Mouse (Mus musculus) frontal cortex, adult (tissue): ENCODE measurements around the gene Pdlim5.
A peak's percentile ranks its signal among the peaks of the same experiment; 100 is the strongest.

Experiments
- ATAC-seq: cut with Nextera tagmentation; 2 replicates; pipeline ENCODE4 v1.9.2; 2017; ENCODE audit warnings: mild to moderate bottlenecking, moderate library complexity, mixed read lengths; ENCODE audit not compliant: low TSS enrichment

Gene Pdlim5

GRCm38 (mm10) chr3:142339440-142340251, 55.9 kb downstream of the Pdlim5 start:
- ATAC-seq = no peak

GRCm38 (mm10) chr3:142338058-142338457, 57.4 kb downstream of the Pdlim5 start:
- no peak for ATAC-seq

GRCm38 (mm10) chr3:142334496-142334895, 61.0 kb downstream of the Pdlim5 start:
- no peak for ATAC-seq

- no peak for ATAC-seq
Observed at GRCm38 (mm10) chr3:142333458-142333857, 62.0 kb downstream of the Pdlim5 start.

- ATAC-seq = no peak
Observed at GRCm38 (mm10) chr3:142332716-142333115, 62.8 kb downstream of the Pdlim5 start.

GRCm38 (mm10) chr3:142331872-142332554, 63.5 kb downstream of the Pdlim5 start:
- ATAC-seq = no peak

- ATAC-seq = no peak
Observed at GRCm38 (mm10) chr3:142330425-142330824, 65.1 kb downstream of the Pdlim5 start.

GRCm38 (mm10) chr3:142323592-142323991, 71.9 kb downstream of the Pdlim5 start:
- ATAC-seq = no peak

- no peak for ATAC-seq
Observed at GRCm38 (mm10) chr3:142321930-142322329, 73.6 kb downstream of the Pdlim5 start.

GRCm38 (mm10) chr3:142318147-142318546, 77.3 kb downstream of the Pdlim5 start:
- peak; percentile 95 for ATAC-seq

GRCm38 (mm10) chr3:142316138-142316740, 79.3 kb downstream of the Pdlim5 start:
- ATAC-seq = no peak

GRCm38 (mm10) chr3:142311075-142311474, 84.4 kb downstream of the Pdlim5 start:
- ATAC-seq = no peak

- peak; percentile 41; the same call in 1 of the 2 replicates for ATAC-seq
Observed at GRCm38 (mm10) chr3:142310446-142310845, 85.0 kb downstream of the Pdlim5 start.

- no peak for ATAC-seq
Observed at GRCm38 (mm10) chr3:142295287-142295676, 100.2 kb downstream of the Pdlim5 start.

GRCm38 (mm10) chr3:142294616-142295286, 100.7 kb downstream of the Pdlim5 start:
- peak; percentile 95 for ATAC-seq

GRCm38 (mm10) chr3:142293561-142293960, 101.9 kb downstream of the Pdlim5 start:
- no peak for ATAC-seq

- ATAC-seq = peak; percentile 100
Observed at GRCm38 (mm10) chr3:142282706-142283105, 112.8 kb downstream of the Pdlim5 start.

- no peak for ATAC-seq
Observed at GRCm38 (mm10) chr3:142281656-142282055, 113.8 kb downstream of the Pdlim5 start.

- no peak for ATAC-seq
Observed at GRCm38 (mm10) chr3:142281093-142281445, 114.4 kb downstream of the Pdlim5 start.

- no peak for ATAC-seq
Observed at GRCm38 (mm10) chr3:142280366-142281092, 115.0 kb downstream of the Pdlim5 start.

- no peak for ATAC-seq
Observed at GRCm38 (mm10) chr3:142279011-142279410, 116.5 kb downstream of the Pdlim5 start.

- no peak for ATAC-seq
Observed at GRCm38 (mm10) chr3:142276506-142276905, 119.0 kb downstream of the Pdlim5 start.
